Mouse (Mus musculus) ZHBTc4 (cell line): Measurements from ENCODE around the gene Lmod2.

Experiments used
- DNase-seq: peaks from one replicate; pipeline ENCODE4 v3.0.0-alpha.2; 2011; ENCODE audit warnings: low read depth, low spot score

Lmod2 gene

GRCm38 (mm10) chr6:24597500-24597899 lies at the start of gene Lmod2:
Lmod2 (plus strand) TSS chr6:24597762.
- DNase-seq, result no peak

- no peak for DNase-seq
Observed at GRCm38 (mm10) chr6:24549801-24550200, 47.8 kb upstream of the Lmod2 start.

GRCm38 (mm10) chr6:24552046-24552445 lies 45.5 kb upstream of the Lmod2 start:
- DNase-seq, result no peak

- DNase-seq, result no peak
Observed at GRCm38 (mm10) chr6:24554427-24555086, 43.0 kb upstream of the Lmod2 start.

- DNase-seq, result no peak
Observed at GRCm38 (mm10) chr6:24555488-24555887, 42.1 kb upstream of the Lmod2 start.

GRCm38 (mm10) chr6:24564081-24564480 lies 33.5 kb upstream of the Lmod2 start:
- no peak for DNase-seq

GRCm38 (mm10) chr6:24564886-24565285 lies 32.7 kb upstream of the Lmod2 start:
- DNase-seq, result no peak

- no peak for DNase-seq
Observed at GRCm38 (mm10) chr6:24568963-24569362, 28.6 kb upstream of the Lmod2 start.

- no peak for DNase-seq
Observed at GRCm38 (mm10) chr6:24569711-24570110, 27.9 kb upstream of the Lmod2 start.

GRCm38 (mm10) chr6:24570278-24570677 lies 27.3 kb upstream of the Lmod2 start:
- no peak for DNase-seq

- no peak for DNase-seq
Observed at GRCm38 (mm10) chr6:24571126-24571525, 26.4 kb upstream of the Lmod2 start.

- no peak for DNase-seq
Observed at GRCm38 (mm10) chr6:24572431-24572830, 25.1 kb upstream of the Lmod2 start.

GRCm38 (mm10) chr6:24573319-24573718 lies 24.2 kb upstream of the Lmod2 start:
- DNase-seq, result no peak

GRCm38 (mm10) chr6:24583456-24583855 lies 14.1 kb upstream of the Lmod2 start:
- no peak for DNase-seq

- no peak for DNase-seq
Observed at GRCm38 (mm10) chr6:24585431-24586310, 11.9 kb upstream of the Lmod2 start.

GRCm38 (mm10) chr6:24586885-24587284 lies 10.7 kb upstream of the Lmod2 start:
- no peak for DNase-seq

- DNase-seq, result no peak
Observed at GRCm38 (mm10) chr6:24590282-24590681, 7.3 kb upstream of the Lmod2 start.

GRCm38 (mm10) chr6:24591525-24592218 lies 5.9 kb upstream of the Lmod2 start:
- DNase-seq, result no peak

GRCm38 (mm10) chr6:24599179-24599578 lies 1.6 kb downstream of the Lmod2 start:
- no peak for DNase-seq

- DNase-seq, result no peak
Observed at GRCm38 (mm10) chr6:24599639-24600038, 2.1 kb downstream of the Lmod2 start.

- DNase-seq, result no peak
Observed at GRCm38 (mm10) chr6:24600134-24600533, 2.6 kb downstream of the Lmod2 start.

- no peak for DNase-seq
Observed at GRCm38 (mm10) chr6:24600726-24601125, 3.2 kb downstream of the Lmod2 start.
